Mouse (Mus musculus): ENCODE results near the gene Cyp11a1.

DNA sequence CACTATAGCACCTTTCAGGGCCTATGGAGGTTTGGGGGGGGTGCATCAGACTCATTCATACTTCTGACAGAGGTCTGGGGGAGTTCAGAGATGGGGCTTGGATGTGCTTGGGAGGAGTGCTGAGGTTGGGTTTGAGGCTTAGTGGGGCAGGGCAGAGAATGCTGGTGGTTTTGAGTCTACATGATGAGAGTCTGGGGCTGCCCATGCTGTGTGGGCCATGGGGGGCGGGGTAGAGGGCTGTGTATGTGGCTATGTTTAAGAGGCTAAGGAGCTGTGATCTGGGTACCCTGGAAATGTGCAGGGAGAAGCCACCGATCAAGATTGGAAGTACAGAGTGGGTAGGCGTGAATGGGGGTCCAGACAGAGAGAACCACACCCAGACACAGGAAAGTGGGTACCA, 14.2 kb upstream of the Cyp11a1 start:
- no peak for TF ChIP-seq CTCF (IDR thresholded peaks at IDR 0.05; ENCODE audit: control insufficient read depth, insufficient read depth, low read length)
- no peak for TF ChIP-seq POLR2A (IDR thresholded peaks at IDR 0.05; ENCODE audit: borderline replicate concordance, control insufficient read depth, low read depth, low read length)
